Mouse (Mus musculus) megakaryocyte-erythroid progenitor cell, adult 5-6 weeks (primary cell): ENCODE data around the gene Rock2. TPM values are rescaled to one million over a fixed set of nuclear protein-coding genes. Genes with fewer than 3 reads are reported as not detected.
A peak's percentile ranks its signal among the peaks of the same experiment; 100 is the strongest.

Experiments used
- ATAC-seq: replicated peaks from 2 replicates; pipeline ENCODE4 v1.8.0; 2016; ENCODE audit warnings: mild to moderate bottlenecking, inconsistent platforms; ENCODE audit not compliant: severe bottlenecking, poor library complexity, low FRiP score, low TSS enrichment
- total RNA-seq, 2 experiments: library from RNA; stranded (forward) in 1 of 2; stranded (reverse) in 1 of 2; fragments of 200-1000, 215-1000 nt in 1 of 2; fragments of >200 nt in 1 of 2; fragmentation: Nextera tagmentation in 1 of 2; gene quantifications; 2 replicates each; pipeline ENCODE4 v1.2.3; 2014 to 2017

Rock2 gene
- total RNA-seq, 2 experiments from 2014 or later, result 34.9 to 57.2 TPM

DNA sequence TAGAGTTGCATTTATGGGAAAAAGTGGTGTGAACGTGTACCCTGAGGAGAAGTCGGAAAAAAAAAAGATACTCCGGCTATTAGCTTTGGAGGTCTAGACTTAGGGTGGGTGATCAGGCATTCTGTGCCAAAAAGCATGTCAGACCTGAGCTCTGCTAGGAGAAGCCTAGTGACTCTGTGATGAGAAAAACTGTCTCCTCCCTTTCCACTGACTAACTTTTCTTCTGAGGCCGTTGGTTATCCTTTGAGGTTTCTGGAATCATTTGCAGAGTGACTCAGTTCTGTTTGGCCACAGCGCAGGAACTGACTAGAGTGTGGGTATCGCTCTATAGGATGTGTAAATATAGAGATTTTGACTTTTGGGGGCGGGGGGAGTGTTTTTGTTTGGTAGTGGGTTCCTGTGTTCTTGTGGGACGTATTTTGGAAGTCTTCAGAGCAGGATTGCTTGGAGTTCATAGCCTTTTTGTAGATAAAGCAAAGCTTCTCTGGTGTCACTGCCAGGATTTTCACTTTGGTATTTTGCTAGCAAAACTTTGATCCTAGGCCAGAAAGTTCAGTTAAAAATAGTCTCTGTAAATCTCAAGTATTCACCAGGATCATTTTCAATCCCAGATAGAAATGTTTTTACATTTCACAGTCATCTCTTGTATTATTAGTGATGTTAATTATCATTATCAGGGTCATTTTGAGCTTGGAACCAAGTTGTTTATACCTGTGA lies 1.5 kb downstream of the Rock2 start:
- ATAC-seq, result no peak

DNA sequence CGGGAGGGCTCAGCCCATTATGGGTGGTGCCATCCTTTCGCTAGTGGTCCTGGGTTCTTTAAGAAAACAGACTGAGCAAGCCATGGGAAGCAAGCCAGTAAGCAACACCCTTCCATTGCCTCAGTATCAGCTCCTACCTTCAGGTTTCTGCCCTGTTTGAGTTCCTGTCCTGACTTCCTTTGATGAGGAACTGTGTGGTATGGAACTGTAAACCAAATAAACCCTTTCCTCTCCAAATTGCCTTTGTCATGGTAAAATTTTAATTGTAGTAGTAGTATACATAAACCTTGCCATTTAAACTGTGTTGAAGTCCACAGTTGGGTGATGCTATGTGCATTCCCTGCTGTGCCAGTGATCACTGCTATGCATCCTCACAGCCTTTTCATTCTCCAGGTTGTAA lies 2.5 kb downstream of the Rock2 start:
- no peak for ATAC-seq

DNA sequence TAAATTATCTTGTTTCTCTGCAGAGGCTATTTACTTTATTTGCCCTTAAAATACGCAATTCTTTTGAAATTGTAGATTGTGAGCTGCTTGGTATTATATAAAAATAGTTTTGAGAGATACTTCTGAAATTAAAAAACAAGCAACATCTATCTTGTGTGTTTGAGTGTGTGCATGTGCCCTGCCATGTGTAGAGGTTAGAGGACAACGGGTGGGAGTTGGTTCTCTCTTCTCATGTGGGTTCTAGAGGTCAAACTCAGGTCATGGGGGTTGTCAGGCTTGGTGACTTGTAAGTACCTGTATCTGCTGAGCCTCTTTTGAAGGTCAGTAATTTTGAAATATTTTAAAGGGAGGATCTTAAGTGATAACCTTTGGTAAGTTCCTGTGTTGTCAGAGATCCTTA lies 3.5 kb downstream of the Rock2 start:
- ATAC-seq, result no peak

DNA sequence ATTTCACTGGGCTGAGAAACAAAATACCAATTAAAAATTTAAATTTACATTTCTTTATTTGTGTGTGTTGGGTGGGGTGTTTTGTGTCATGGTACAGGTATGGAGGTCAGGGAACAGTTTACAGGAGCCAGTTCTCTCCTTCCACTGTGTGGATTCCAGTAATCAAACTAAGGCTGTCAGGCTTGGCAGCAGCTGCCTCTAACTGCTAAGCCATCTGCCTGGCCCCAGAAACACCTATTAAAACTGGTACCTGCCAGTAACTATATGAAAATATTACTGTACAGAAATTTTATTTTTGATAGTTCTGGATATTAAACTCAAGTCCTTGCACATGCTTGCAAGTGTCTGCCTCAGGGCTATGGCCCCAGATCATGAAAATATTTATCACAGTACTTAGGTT lies 4.1 kb downstream of the Rock2 start:
- no peak for ATAC-seq

DNA sequence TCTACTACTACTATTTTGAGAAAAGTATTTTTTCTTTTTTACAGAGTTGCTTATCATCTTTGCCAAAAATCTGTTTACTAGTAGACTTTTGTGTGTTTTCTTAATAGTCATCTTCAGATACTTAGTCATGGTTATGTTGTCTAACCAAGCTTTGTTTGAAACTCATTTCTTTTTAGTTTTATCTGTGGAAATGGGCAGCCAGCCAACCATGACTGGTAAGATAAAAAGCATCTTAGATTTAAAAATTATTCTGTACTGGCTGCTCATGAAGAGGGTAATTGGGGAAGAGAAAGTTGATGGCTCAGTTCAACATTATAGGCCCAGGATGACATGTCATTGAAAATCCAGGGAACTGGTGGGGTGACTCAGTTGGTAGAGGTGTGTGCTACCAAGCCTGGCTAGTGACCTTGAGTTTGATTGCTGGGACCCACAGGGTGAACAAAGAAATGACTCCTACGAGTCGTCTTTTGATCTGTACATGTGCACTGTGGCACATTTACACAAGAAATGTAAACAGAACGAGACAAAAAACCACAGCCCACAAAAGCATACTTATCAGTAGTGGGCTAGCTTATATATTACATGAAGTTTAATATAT lies 6.0 kb downstream of the Rock2 start:
- ATAC-seq, result peak; percentile 58

DNA sequence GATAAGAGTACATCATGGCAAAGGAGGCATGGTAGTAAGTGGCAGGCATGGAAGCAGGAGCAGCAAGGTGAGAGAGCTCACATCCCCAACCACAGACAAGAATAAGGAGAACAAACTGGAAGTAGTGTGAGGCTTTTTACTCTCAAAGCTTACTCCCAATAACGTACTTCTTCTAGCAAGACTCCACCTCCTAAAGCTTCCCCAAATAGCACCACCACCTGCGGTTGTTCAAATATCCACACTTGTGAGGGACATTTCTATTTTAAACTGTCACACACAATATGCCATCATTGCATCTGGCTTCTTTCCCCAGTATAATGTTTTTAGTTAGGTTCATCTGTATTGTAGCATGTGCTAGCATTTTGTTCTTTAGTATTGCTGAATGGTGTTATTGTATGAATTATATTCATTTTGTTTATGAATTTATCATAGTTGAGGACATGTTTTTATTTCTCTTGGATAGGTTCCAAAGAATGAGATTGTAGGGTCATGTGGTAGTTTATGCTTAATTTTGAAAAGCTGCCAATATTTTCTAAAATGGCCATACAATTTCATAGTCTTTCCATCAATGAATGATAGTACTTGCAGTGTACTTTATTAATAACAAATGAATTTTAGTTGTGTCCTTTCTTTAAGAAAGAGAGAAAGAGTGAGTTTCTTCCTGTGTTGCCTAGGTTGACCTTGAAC lies 9.4 kb downstream of the Rock2 start:
- ATAC-seq, result no peak

DNA sequence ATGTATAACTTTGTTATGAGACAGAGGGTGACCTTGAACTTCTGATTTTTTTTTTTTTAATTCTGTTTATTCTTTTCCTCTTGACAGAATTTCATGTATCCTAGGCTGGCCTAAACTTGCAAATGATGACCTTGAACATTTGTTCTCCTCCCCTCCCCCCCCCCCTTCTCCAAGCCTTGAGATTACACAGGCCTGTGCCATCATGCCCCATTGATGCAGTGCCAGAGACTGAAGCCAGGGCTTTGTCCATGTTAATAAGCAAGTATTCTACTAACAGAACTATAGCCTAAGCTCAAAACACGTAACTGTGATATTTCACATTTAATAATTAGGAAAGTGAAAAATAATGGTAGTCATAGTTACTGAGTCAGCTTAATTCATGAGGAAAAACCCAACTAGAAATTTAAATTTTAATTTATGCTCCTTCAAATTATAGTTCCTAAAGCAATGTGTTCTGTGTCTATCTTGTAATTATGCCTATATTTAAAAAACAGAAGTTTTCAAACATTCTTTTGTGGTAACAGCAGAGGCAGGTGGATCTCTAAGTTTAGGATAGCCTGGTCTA lies 12.7 kb downstream of the Rock2 start:
- ATAC-seq, result no peak

DNA sequence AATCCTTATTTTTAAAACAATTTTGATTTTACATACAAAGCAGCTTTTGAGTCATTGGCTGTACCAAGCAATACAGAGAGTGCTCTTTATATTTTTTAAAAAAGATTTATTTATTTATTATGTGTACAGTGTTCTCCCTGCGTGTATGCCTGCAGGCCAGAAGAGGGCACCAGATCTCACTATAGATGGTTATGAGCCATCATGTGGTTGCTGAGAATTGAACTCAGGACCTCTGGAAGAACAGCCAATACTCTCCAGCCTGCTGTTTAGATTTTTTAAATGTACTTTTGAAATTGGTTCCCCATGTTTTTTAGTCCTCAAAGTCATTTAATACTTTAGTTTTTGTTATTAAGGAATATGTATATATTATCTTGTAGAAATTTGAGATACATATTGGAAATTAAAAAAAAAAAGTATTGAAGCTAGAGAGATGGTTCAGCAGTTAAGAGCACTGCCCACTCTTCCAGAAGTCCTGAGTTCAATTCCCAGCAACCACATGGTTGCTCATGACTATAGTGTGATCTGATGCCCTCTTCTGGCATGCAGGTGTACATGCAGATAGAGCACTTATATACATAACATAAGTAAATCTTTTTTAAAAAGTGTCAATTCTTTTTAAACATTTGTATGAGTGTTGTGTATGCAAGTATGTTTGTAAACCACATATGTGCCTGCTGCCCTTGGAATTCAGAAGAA lies 13.4 kb downstream of the Rock2 start:
- ATAC-seq, result no peak

DNA sequence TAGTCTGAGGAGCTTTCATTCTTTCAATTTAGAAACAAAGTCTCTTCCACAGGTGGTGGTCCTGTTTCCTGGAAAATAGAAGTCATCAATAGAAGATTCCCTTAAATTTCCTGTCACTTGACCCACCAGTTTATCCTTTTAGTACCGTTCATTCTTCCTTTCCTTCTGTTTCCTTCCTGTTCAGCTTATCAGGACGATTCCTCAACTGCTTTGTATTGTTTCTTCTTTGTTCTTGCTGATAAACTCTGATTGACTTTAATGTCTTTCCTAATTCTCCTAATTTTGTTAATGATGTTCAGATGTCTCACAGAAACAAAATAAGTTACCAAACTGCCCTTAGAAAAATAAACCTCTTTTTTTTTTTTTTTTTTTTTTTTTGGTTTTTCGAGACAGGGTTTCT lies 16.8 kb downstream of the Rock2 start:
- no peak for ATAC-seq

DNA sequence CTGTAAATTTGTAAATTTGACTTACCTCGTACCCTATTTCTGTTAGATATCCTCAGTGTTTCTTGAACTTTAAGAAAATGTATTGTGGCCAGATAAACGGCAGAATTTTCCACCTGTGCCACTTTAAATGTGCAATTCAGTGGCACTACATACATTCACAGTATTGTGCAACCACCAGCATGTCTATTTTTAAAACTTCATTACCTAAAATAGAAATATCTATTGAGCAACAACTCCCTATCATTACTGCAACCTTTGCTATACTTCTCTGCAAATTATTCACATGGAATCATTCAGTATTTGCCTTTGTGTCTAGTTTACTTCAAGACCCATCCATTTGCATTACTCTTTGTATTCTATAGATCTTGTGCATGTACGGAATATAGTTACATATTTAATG lies 17.9 kb downstream of the Rock2 start:
- no peak for ATAC-seq

DNA sequence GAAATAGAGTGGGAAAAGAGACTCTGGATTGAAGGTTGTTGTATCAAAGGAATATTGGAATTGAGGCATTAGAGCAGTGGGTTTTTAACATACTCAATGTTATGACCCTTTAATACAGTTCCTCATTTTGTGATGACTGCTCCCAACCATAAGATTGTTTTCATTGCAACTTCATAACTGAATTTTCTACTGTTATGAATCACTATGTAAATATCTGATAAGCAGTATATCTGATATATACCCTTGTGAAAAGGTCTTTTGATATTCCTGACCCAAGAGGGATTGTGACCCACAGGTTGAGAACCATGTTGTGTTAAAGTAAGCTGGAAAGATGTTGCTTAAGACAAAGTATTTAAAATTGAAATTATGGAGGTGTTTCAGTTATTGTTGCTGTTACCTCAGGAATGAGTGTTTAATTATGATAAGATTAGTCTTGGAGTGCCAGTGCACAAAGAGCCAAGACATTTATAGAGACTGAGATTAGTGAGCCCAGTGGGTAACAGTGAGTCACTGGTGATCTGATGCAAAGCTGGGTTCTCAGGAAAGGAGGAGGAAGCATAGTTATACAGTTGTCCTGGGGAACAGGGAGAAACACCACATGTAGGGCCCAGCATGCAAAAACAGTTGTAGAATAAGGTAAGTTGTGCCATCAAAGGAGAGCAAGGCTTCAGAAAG lies 25.6 kb downstream of the Rock2 start:
- ATAC-seq, result peak; percentile 94

DNA sequence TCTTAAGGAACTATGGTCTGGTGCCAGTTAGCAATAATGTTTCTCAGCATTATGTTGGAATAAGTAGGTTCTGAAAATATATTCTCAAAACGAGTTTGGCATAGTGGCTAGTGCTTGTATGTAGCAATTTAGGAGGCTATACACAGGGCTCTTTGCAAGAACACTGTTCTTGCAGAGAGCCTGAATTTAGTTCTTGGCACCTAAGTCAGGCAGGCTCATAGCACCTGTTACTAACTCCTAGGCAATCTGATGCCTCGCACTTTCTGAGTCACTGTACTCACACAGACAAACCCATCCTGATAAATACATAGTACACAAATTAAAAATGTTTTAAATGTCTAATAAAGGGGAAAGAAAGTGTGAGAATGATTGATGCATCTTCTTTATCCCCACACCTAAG lies 33.2 kb downstream of the Rock2 start:
- ATAC-seq, result no peak

DNA sequence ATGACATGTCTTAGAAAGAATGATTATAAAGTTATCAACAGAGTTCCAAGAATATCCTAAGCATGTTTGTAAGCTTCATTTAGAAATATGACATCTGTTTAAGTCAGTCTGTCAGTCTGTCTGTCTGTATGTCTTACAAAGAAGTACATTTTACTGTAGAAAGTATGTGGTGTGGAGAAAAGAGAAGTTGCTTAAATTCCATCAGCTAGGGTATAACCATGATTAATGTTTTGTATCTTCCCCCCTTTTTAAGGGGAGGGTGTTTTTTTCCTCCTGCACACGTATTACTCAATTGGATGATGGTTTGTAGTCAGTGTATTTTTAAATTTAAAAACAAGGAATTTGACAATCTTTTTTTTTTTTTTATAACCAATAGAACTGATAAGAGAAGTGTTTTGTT lies 39.7 kb downstream of the Rock2 start:
- no peak for ATAC-seq

DNA sequence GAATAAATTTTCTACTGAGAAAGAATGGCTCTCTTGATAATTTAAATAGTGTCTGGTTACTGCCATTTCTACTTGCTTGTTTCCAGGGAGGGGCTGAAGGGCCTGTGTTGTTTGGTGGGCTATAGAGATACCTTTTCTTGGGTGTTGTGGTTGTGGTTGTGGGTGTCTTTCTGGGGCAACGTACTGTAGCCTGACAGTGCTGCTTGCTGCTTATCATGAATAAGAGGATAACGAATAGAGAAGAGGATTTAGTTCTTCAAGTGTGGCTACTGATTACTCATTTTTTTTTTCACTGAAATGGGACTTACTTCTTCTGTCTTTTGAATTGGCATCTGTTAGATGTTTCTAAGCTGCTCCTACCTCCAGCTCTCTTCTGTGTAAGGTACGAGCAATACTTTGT lies 47.3 kb downstream of the Rock2 start:
- ATAC-seq, result peak; percentile 87

DNA sequence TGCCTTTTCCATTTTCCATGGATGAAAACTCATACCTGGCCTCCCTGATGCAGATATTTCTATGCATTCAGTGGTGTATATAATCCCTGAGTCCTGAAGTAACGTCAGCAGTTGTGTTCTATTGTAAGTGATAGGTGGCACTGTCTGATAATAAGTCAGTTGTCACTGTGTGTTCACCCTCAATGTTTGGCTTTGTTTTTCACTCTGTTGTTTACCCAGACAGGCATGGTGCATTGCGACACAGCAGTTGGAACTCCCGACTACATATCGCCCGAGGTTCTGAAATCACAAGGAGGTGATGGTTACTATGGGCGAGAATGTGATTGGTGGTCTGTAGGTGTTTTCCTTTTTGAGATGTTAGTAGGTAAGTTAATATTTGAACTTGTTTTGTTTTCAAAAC lies 53.5 kb downstream of the Rock2 start:
- no peak for ATAC-seq

DNA sequence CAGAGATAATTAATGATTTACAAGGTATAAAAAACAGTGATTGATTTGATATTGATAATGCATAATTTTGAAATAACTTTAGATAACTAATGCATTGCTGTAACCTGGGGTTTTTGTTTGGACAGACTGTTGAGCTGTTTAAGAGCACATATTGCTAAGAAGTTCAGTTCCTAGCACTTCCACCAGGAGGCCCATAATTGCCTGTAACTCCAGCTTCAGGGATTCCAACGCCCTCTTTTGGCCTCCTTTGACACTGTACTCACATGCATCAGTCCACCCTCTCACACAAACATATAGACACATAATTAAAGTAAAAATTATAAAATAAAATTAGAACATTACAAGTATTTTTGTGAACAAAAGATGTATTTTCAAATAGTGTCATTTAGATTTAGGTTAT lies 64.2 kb downstream of the Rock2 start:
- peak; percentile 70 for ATAC-seq

DNA sequence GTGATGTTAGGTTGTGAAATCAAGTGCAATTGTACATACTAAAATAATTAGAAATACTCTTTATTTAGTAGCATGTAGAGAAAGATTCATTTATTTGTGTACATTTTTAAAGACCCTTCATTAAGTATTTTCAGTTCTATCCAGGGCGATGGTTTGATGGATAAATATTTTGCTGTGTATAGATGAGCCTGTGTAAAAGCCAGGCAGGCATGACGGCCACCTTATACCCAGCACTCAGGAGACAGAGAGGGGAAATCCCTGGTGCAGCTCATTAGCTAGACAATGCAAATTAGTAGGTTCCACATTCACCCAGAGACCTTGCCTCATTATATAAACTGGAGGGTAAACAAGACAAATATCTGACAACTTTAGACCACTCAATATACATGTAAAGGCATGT lies 68.7 kb downstream of the Rock2 start:
- ATAC-seq, result no peak

DNA sequence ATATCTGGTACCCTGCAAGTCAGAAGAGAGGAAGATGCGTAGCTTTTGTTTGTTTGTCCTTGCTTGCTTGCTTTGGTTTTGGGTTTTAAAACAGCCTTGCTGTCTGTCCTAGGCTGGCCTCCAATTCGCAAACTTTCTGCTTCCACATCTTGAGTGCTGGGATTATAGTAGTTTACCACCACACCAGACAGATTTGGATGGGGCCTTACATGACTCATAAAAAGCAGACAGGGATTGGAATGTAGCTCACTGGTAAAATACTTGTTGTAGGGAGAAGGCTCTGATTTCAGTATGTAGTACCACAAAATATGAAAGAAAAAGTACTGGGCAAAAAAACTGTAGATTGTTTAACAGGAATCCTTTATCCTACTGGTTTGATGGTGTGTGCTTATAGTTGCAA lies 72.1 kb downstream of the Rock2 start:
- no peak for ATAC-seq

DNA sequence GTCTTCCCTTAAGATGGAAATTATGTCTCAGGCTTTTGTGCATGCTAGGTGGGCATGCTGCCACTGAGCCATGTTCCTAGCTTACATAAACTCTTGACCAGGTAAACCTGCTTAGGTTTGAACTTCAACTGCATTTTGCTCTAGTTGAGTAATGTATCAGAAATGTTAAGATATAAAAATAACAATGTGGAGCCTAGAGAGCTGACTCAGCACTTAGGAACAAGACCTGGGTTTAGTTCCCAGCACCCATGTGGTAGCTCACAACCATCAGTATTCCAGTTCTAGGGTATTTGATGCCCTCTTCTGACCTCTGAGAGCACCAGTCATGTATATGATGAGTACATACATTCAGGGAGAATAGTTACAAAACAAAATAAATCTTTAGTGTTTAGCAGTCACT lies 82.4 kb downstream of the Rock2 start:
- ATAC-seq, result no peak

DNA sequence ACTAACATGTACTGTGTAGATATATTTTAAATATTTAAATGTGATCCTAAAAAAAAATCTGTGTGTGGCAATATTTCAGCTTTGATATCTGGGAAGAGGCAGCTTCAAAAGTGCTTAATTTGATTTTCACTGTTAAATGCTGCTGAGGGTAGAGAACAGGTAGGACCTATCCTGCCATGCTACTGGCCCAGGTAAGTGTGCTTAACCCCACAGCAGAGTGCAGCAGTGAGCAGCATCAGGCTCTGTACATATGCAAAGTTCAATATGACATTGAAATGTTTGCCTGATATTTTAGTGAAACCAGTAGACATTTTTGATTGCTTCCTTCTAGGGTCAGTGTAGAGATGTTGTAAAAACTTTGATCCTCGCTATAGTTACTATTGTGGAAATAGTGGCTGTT lies 91.1 kb downstream of the Rock2 start:
- no peak for ATAC-seq
